Mouse (Mus musculus): ENCODE results near the gene Rtp3. TPM values are rescaled to one million over a fixed set of nuclear protein-coding genes. Genes with fewer than 3 reads are reported as not detected.

Gene Rtp3
- total RNA-seq, 2 experiments from 2014 or later, result 0.44 TPM; not detected in 1

DNA sequence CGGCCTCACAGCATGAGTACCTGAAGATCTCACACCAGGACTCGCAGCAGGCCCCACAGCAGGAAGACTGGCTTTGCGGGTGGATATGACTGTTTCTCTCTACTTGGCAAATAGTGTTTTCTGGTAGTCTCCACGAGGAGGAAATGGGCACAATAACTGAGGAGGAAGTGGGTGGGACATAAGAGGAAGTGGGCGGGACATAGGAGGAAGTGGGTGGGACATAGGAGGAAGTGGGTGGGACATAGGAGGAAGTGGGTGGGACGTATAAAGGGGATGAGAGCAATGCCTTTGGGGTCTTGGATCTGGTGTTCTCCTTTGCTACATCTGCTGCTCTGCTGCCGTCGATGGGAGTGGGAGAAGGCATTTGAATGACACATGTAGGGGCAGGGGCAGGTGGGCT is 4.4 kb downstream of the Rtp3 start:
- intact Hi-C loops (cut with DNase I), result no loop called here
- DNase-seq (ENCODE audit: low spot score in 2 of 2), result no peak

DNA sequence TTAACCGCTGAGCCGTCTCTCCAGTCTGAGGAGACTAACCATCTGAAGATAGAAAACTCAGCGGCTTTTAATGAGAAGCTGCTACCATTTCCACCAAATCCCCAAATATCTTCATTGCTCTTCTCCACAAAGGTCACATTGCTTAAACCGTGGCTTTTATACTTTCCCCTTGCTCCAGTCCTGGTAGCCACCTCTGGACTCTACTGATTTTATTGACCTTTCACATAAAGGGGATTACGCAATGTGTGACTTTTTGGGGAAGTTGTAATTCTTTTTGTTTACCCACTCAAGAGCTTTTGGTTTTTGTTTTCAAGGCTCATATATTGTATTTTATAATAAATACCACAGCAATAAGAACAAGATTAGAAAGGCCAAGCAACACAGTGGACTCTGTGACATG is 4.8 kb downstream of the Rtp3 start:
- intact Hi-C loops (cut with DNase I), result no loop called here
- DNase-seq (ENCODE audit: low spot score in 2 of 2), result no peak

DNA sequence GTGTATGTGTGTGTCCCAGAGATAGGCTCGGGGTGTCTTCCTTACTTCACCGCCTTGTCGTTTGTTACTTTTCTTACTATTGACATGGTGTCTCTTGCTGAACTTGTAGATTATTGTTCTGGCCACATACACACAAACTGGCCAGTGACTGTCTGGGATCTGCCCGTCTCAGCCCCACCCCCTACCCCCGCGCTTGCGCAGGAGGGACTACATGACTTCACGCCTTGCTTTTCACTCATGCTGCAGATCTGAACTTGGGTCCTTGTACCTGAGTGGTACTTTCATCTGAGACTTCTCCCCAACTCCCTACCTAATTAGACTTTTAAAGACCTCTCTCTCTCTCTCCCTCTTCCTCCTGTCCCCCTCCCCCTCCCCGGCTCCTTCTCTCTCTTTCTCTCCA is 6.3 kb downstream of the Rtp3 start:
- DNase-seq (ENCODE audit: low spot score in 2 of 2), result no peak
- intact Hi-C loops (cut with DNase I), result no loop called here

DNA sequence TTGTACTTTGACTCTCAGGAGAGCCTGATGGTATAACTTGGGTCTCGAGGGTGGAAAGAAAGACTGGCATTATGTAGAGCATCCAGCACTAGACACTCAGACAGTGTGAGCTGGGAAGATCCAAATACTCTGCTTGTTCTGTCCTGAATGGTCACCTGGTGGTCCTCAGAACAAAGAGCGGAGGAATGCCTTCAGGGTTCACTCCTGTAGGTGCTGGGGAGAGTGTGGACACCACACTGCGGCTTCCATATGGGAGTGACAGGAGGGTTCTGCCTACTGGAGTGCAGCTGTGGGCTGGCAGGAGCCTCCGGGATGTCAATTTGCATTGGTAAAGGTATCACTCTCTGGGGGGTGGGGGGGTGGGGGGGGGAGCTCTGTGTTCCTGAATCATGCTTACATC is 8.0 kb downstream of the Rtp3 start:
- intact Hi-C loops (cut with DNase I), result no loop called here

DNA sequence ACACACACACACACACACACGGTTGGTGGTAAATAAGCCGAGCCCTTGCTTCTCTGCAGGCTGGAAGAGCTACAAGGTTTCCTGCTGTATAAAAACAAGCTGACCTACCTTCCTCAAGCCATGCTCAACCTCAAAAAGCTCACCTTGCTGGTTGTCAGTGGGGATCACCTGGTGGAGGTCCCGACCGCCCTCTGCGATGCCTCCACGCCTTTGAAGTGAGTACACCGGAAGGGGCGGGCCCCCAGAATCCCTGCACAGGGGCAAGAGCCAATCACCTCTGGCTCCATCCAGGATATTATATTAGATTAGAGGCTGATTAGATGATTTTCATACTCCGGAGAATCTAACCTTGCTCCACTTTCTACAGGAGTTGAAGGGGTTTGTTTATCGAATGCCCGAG is 11.0 kb downstream of the Rtp3 start:
- no peak for DNase-seq (ENCODE audit: low spot score in 2 of 2)
- intact Hi-C loops (cut with DNase I), result no loop called here

More for the DNA sequence above, 8.0 kb downstream of the Rtp3 start:
- no peak for DNase-seq (ENCODE audit: low spot score in 2 of 2)

DNA sequence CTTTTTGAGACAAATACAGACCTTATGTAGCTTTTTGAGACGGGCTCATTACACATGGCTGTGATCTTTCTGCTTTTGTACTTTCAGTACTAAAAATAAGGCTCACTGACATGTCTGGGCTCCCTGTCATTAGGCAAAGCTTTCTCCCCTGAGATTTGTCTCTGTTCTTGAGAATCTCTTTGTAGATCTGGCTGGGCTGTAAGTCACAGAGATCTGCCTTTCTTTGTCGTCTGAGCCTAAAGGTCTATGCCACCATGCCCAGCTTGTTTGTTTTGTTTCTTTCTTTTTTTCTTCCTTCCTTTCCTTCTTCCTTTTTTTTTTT is 24.5 kb downstream of the Rtp3 start:
- intact Hi-C loops (cut with DNase I), result no loop called here
- DNase-seq (ENCODE audit: low spot score in 2 of 2), result no peak

DNA sequence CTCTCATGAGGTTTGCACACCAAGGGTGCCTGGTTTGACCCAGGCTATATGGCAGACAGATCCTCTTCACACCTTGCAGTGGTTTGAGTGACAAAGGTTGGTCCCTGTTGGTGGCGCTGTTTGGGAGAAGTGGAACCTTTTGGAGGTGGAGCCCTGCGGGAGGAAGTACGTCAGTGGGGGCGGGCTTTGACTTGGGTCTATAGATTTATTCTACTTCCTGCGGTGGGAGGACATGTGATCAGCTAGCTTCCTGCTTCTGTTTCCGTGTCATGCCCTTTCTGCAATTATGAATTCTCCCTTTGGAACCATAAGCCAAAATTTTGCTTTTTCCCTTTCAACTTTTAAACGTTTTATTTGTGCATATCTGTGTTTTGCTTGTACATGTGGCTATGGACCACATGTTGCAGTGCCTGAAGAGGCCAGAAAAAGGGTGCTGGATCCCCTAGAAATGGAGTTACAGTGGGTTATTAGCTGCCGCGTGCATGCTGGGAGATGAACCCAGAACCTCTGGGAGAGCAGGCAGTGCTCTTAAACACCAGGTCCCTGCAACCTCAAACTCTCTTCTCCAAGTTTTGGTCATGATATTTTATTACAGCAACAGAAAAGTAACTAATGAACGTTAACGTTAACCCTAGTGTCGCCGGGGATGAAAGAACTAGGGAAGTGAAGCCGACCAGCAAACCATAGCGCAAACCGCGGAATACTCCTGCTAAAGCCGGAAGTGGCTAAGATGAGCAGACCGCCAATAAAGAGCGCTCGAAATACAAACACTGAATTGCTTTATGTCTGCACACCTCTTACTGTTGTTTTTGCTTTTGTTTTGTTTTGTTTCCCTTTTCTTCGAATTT is 25.1 kb downstream of the Rtp3 start:
- intact Hi-C loops (cut with DNase I), result no loop called here

DNA sequence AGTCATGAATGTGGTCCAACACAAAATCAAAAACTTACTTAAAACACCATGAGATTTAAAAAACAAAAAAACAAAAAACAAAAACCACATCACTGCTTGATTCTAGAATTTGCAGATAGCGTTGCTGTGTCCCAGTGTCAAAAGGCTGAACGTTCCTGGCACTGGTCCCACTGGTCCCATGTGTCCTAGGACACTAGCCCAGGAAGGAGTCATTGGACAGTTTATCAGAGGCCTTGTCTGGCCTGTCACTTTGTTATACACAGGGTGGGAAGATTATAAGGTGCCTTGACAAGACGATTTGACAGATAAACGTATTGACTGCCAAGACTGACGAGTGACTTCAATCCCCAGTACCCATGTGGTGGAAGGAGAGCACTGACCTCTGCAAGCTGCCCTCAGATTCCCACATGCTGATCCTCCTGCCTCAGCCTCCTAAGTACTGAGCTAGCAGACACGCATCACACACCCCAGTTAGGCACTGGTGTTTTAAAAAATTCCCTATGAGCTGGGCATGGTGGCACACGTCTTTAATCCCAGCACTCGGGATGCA is 26.7 kb downstream of the Rtp3 start:
- no peak for DNase-seq (ENCODE audit: low spot score in 2 of 2)
- intact Hi-C loops (cut with DNase I), result no loop called here

More for the DNA sequence above, 25.1 kb downstream of the Rtp3 start:
- DNase-seq (ENCODE audit: low spot score in 2 of 2), result no peak

DNA sequence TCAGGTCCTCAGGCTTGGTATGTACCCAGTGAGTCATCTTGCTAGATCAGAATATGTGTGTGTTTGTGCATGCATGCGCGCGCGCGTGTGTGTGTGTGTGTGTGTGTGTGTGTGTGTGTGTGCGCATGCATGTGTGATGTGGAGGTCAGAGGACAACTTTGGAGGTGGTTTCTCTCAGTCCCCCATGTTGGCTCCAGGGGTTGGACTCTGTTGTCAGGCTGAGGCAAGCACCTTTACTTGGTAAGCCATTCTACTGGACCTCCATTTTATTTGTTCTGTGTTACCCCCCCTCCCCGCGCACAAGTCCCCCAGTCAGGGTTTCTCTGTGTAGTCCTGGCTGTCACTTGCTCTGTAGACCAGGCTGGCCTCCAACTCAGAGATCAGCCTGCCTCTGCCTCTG is 29.0 kb downstream of the Rtp3 start:
- intact Hi-C loops (cut with DNase I), result no loop called here
- no peak for DNase-seq (ENCODE audit: low spot score in 2 of 2)

DNA sequence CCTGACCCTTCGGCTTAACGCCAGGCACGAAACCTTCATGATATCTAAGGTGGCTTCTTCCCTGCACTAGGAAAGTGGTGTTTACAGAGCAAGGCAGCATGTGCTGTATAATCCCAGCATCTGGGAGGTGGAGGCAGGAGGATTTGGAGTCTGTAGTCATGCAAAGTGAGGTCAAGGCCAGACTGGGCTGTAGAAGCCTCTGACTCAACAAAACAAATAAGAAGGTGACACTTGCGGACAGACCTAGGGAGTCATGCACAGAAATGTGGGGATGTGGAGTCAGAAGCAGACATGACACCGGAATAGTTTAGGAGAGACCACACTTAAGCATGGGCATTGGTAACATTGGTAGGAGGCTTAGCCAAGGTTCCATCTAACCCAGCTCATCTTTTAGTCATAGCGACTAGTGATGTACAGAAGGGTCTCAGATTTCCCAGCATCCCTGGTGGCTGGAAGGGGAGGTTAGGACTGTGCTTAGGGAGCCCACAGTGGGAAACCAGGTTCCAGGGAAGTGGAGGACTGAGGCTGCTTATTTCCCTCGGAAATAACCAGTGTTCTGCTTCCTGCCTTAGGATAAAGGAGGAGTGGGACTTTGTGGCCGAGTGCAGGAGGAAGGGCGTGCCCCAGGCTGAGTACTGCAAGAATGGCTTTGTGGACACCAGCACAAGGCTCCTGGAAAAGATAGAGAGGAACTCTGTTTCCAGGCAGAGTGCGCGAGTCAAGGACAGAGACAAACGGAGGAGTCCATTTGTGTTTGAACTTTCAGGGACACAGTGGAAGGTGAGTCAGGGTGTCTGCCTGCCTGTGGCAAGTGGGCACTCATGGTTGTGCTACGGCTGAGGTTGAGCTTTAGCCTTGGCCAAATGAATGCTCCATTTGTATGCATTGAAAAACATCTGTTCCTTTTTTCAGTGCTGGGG is 29.9 kb downstream of the Rtp3 start:
- no peak for DNase-seq (ENCODE audit: low spot score in 2 of 2)
- intact Hi-C loops (cut with DNase I), result no loop called here

DNA sequence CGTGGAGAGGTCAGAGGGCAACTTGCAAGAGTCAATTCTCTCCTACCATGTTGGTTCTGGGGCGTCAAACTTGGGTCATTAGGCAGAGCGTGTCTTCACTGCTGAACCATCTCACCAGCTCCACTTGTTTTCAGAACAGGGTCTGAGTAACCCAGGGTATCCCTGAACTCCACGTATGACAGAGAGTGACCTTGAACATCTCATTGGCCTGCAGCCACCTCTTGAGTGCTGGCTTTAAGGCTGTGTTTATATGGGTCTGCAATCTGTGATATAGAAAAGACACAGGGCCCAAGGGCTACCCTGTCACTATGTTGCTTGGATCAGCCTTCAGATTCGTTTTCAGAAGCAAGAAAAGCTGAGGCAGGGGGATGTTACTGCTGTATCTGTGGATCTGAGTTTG is 30.7 kb downstream of the Rtp3 start:
- intact Hi-C loops (cut with DNase I), result loop anchor here (10.0 kb wide), 1 partner anchor 225 kb away; no protein-coding TSS in a partner anchor
- no peak for DNase-seq (ENCODE audit: low spot score in 2 of 2)

DNA sequence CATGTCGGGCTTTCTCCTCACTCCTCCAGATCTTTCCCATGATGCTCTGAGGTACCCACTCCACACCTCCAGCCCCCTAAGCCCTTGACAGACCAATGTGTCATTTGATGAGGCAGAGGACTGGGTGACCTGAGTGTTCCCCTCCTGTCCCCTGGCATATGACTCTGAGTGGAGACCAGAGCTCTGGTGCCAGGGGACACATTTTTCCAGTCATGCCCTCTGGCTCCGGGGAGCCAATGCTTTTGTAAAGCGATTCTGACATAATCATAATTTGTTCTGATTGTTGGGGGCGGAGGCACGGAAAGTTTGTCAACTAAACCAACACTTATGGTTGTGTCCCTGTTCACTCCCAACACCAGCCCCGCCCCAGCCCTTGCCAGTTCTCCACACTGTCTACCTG is 34.4 kb downstream of the Rtp3 start:
- DNase-seq (ENCODE audit: low spot score in 2 of 2), result no peak
- intact Hi-C loops (cut with DNase I), result loop anchor here (10.0 kb wide), 1 partner anchor 221 kb away; no protein-coding TSS in a partner anchor

DNA sequence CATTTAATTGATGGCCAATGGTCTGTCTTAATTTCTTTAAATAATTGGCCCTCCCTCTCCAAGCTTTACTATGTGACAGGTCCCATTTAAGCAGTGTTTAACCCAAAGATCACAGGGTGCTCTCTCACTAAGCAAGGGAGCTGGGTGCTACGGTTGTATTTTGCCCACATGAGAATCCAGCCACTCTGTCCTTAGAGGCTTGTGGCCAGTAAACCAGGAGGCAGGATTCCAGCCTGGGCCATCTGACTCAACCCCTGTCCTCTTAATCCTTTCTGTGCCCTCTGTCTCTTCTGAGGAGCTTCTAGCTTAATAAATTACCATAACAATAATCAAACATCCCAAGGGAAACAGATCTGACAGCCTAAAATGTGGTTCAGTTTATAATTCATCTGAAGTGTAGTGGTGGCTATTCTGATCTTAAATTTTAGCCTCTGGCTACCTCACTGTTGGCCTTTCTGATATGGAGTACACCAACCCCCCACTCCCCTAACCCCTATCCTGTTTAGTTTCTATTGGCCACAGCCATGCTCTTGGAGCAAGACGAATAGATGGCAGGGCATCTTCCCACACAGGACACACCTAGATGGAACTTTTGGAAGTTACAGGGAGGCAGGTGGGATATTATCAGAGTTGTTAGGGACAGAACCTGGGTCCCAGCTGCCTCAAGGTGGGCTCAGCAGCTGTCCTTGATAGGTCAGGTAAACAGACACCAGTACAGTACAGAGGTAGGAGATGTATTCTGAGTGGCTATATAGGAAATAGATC is 35.5 kb downstream of the Rtp3 start:
- intact Hi-C loops (cut with DNase I), result loop anchor here (10.0 kb wide), 1 partner anchor 220 kb away; no protein-coding TSS in a partner anchor
- no peak for DNase-seq (ENCODE audit: low spot score in 2 of 2)

DNA sequence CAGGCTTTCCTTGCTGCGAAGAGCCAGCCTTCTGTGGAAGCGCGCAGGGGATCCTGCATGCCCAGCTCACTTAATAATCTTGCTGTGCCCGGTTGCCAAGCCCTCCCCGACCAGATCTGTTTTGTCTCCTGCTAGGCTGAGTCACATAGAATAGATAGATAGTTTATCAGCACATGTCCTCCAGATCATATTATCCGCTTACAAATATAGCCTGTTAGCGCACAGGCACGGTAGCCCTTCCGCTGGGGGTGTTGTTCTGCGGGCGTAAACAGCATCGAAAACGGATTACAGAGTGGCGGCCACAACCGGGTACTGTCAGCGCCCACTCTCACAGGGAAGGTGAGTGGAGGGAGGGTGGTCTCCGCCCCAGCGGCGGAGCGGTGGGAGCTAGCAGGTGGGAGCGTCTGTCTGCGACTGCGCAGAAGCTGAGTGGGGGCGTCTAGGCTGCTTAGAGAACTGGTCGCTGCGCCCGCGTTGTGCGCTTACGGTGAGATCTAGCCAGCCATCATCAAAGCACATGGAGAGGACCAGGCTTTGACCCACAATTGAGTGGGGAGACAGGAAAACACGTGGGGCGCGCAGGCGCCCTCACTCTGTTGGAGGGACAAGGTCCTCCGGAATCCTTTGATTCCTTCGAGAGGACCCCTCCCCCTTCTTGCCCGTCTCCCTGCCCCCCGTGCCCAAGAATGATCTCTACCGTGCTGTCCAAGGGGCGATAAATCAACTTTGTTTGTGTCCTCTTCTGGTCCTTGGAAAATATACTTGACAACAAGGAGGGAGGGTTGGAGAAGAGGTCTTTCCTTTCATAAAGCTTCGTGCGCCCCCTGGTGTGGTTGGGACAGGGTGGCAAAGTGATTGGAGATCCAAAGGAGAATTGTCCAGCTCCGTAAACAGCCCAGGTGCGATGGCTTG is 36.6 kb downstream of the Rtp3 start:
- intact Hi-C loops (cut with DNase I), result loop anchor here (10.0 kb wide), 1 partner anchor 219 kb away; no protein-coding TSS in a partner anchor
- peak; percentile 66 to 73 for DNase-seq (ENCODE audit: low spot score in 2 of 2)

DNA sequence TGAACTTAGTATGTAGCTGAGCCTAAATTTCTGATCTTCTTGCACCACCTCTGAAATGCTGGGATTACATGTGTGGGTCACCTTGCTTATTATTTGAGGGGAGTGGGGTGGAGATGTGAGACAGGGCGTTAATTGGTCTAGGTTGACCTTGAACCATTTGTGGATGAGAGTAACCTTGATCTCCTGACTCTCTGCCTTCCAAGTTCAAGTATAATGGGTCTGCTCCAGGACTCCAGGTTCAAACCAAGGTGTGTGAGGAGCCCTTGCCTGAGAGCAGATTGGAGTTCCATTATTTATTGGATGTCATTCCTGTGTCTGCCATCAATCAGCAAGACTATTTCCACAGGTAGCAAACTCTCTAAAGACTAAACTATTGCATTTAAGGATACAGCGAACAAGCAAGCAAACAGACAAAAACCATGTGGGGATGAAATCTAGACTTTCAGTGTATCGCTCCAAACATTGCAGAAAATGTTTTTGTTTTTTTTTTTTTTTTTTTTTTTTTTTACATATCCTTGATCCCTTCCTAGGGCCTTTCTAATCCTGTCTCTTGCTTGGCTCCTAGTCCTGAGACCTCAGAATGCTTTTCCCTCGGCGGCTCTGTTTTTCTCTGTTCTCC is 37.3 kb downstream of the Rtp3 start:
- intact Hi-C loops (cut with DNase I), result loop anchor here (10.0 kb wide), 1 partner anchor 218 kb away; no protein-coding TSS in a partner anchor
- DNase-seq (ENCODE audit: low spot score in 2 of 2), result no peak

DNA sequence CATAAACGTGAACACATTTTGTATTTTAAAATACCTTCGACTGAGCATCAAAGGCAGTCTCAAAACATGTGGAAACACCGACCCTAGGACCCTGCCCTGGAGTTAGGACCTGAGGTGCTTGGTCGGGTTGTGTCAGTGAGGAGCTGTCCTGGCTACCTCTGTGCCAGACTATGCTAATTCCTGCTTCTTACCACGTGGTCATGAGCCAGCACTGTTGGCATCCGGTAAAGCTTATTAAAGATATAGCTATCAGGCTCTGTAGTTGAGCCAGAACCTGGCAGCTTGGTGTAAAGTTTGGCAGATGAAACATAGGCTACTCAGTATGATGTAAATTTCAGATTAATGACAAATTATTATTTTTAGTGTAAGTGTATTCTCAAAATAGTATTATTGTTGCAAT is 38.0 kb downstream of the Rtp3 start:
- intact Hi-C loops (cut with DNase I), result loop anchor here (10.0 kb wide), 1 partner anchor 218 kb away; no protein-coding TSS in a partner anchor
- DNase-seq (ENCODE audit: low spot score in 2 of 2), result no peak

DNA sequence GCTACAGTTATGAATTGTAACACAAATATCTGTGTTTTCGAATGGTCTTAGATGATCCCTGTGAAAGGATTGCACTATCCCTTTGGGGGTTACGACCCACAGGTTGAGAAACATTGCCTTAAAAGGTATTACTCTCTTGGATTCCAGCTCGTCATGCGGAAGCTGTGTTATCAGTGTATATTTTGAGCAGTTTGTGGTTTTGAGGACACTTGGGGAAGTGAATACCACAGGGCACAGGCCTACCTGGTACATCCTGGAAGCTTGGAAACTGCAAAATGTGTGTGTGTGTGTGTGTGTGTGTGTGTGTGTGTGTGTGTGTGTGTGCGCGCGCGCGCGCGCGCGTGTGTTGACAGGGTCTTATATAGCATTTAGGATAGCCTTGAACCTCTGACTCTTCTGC is 38.5 kb downstream of the Rtp3 start:
- intact Hi-C loops (cut with DNase I), result loop anchor here (10.0 kb wide), 1 partner anchor 217 kb away; no protein-coding TSS in a partner anchor

DNA sequence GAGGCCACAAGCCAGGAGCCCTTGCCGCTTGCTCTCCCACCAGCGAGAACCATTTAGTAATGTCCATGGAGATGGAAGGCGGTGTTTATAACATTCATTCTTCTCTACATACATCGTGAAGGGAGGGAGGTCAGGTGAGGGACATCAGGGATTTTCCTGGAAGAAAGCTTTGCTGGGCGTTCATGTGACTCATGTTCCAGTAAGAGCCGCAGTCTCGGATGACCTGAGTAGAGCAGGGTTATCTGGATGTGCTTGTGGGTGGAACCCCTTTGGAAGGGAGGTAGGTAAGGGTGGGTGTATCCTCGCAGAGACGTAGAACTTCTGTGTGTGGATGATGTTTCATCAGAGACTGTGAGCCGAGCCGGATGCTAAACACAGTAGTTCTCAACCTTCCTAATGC is 39.0 kb downstream of the Rtp3 start, which contains the start of gene Lrrc2:
Gene Lrrc2 (plus strand): TSS at position 149 of the 400 bp plus-strand sequence.
- intact Hi-C loops (cut with DNase I), result loop anchor here (10.0 kb wide), 1 partner anchor 217 kb away; no protein-coding TSS in a partner anchor

More for the DNA sequence above, 38.5 kb downstream of the Rtp3 start:
- DNase-seq (ENCODE audit: low spot score in 2 of 2), result no peak

More for the DNA sequence above, 39.0 kb downstream of the Rtp3 start, which contains the start of gene Lrrc2:
- no peak for DNase-seq (ENCODE audit: low spot score in 2 of 2)

Measured in left cerebral cortex, postnatal 14 days (tissue).